Mouse (Mus musculus) gastrocnemius, postnatal 10 days (tissue): ENCODE measurements around the gene Mad2l2. TPM values are rescaled to one million over a fixed set of nuclear protein-coding genes. Genes with fewer than 3 reads are reported as not detected.

Source experiments
- DNase-seq: peaks from one replicate; pipeline ENCODE4 v3.0.0; 2021; ENCODE audit warnings: mixed read lengths
- total RNA-seq, 2 experiments: library from RNA; stranded (reverse); gene quantifications; 2 replicates each; pipeline ENCODE4 v1.2.3; 2021

The Mad2l2 gene
- total RNA-seq, 2 experiments from 2014 or later, result 11.9 to 14.3 TPM

GRCm38 (mm10) chr4:148143721-148144120, 13.5 kb downstream of the Mad2l2 start:
- no peak for DNase-seq

GRCm38 (mm10) chr4:148147714-148148113, 17.5 kb downstream of the Mad2l2 start:
- DNase-seq, result no peak

GRCm38 (mm10) chr4:148149540-148149939, 19.4 kb downstream of the Mad2l2 start:
- no peak for DNase-seq

DNA sequence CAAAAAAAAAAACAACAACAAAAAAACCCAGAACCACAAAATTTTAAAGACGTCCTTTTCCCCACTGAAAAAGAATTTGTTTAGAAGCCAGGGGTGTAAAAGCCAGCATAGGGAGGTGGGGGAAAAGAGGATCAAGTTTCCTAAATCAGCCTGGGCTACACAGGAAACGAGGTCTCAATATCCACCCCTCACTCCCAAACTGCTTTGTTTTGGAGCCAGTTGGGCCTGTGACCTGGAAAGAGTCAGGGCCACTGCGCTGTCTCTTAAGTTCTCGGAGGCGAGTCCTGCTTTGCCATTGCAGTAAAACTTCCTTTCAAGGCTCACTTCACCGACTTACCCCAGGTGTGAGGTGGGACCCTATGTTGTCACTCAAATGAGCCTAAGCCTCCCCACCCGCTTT, 20.1 kb downstream of the Mad2l2 start:
- no peak for DNase-seq

GRCm38 (mm10) chr4:148150953-148151266, 20.7 kb downstream of the Mad2l2 start:
- DNase-seq, result no peak

- peak; percentile 82 for DNase-seq
Observed at GRCm38 (mm10) chr4:148151267-148152168, 21.3 kb downstream of the Mad2l2 start, which contains the start of gene Fbxo6. Gene Fbxo6, minus strand, starts transcription at chr4:148152140.

DNA sequence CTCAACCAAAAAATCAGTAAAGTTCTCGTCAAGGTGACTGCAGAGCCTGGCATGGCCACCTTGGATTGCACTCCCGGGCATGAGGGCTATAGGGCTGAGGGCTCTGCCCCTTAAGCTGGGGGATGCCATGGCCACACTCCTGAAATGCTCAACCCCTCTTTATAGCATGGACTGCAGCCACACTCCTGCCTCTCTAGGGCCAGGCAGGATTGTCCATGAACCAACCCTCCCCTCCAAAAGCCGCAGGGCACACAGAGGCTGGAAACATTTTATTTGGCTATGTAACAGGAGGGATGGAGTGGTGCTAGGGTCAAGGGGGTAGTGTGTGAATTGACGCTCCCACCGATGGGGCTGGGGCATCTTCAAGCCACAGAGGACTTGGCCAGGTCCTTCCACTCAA, 22.4 kb downstream of the Mad2l2 start:
- no peak for DNase-seq

GRCm38 (mm10) chr4:148154006-148154405, 23.8 kb downstream of the Mad2l2 start:
- DNase-seq, result no peak

GRCm38 (mm10) chr4:148154982-148155381, 24.8 kb downstream of the Mad2l2 start:
- no peak for DNase-seq

GRCm38 (mm10) chr4:148158436-148159348, 28.5 kb downstream of the Mad2l2 start:
- no peak for DNase-seq

GRCm38 (mm10) chr4:148159544-148160435, 29.6 kb downstream of the Mad2l2 start:
- peak; percentile 76 for DNase-seq

- DNase-seq, result no peak
Observed at GRCm38 (mm10) chr4:148160436-148161390, 30.5 kb downstream of the Mad2l2 start, which contains the start of the genes Fbxo44 and Fbxo2. Gene Fbxo44, minus strand, starts transcription at chr4:148160482. Gene Fbxo2, plus strand, starts transcription at chr4:148160621.

GRCm38 (mm10) chr4:148164002-148164439, 33.8 kb downstream of the Mad2l2 start:
- peak; percentile 64 for DNase-seq

DNA sequence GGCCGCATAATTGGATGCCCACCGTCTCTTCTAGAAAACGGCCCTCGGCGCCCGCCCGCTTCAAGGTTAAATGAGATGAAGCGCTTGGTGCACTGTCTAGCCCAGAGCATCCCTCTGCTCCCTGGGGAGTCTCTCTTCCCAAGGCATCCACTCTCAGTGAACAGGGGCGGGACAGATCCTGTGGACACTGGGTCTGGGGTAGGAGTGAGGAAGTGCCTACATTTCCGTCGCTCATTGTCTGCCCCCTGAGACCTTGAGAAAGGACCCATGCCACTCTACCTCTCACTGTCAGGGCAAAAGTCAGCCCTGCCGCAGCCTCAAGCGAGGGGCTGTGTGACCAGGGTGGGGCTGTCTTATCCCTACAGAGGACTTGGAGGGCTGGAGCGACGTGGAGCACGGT, 34.3 kb downstream of the Mad2l2 start:
- DNase-seq, result no peak

GRCm38 (mm10) chr4:148165551-148165950, 35.4 kb downstream of the Mad2l2 start:
- no peak for DNase-seq

- no peak for DNase-seq
Observed at GRCm38 (mm10) chr4:148166431-148166830, 36.2 kb downstream of the Mad2l2 start.

DNA sequence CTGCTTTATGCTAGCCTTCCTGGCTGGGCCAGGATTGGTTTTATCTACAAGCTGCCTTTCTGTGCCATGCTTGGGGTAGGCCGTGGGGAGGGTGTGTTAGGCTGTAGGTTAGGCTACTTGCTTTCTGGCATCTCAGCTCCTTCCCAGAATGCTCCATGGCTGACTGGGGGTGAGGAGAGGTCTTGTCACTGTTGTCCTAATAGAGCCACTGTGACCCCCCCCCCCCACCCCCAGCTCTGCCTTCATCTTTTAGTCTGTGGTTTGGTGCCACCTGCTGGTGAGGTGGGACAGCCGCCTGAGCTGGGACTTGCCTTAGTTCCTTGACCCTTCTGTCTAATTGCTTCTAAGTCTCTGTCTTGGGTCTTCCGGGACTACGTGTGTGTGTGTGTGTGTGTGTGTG, 36.8 kb downstream of the Mad2l2 start:
- DNase-seq, result peak; percentile 74

DNA sequence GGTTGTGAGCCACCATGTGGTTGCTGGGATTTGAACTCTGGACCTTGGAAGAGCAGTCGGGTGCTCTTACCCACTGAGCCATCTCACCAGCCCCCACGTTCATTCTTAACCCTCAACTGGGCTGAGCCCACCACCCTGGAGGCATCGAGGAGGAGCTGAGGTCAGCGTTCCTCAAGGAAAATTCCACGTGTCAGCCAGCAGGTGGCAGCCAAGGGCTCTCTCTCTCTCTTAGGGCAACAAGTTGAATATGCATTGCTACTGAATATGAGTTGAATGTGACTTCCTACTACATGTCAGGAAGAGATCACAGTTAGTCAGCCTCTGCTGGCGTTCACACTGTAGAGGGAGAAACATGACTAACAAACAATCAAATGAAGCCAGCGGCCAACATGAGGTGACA, 38.1 kb downstream of the Mad2l2 start:
- DNase-seq, result peak; percentile 68

DNA sequence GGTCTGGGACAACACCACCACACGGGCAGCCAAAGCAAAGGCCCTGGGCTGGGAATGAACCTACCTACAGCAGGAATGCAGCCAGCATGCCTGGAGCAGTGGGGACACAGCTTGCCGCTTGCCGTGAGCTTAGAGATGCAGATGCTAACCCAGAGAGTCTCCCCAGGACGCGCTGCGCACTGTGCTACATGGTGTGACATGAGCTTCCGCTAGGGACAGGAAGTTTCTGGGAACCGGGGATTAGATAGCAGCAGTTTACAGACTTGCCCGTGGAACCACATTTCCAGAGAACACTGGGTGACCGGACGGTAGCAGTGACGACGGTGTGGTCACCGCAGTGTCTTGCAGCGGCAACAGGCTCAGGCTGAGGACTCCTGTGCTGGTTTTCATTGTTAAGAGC, 39.4 kb downstream of the Mad2l2 start:
- DNase-seq, result no peak

DNA sequence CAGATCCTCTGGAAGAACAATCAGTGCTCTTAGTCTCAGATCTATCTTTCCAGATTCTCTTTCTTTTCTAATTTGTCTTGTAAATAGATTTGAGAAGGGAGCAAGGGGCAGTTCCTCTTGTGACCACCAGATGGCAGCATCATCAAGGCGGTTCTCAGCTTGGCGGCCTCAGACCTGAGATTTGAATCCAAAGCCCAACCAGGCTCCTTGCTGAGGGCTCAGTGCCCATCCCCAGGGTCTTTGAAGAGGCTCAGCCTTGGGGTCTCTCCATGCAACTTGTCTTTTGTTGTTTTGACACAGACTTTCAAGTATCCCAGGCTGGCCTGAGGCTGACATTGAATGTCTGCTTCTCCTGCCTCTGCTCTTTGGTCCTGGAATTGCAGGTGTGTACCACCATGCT, 40.7 kb downstream of the Mad2l2 start:
- peak; percentile 52 for DNase-seq

DNA sequence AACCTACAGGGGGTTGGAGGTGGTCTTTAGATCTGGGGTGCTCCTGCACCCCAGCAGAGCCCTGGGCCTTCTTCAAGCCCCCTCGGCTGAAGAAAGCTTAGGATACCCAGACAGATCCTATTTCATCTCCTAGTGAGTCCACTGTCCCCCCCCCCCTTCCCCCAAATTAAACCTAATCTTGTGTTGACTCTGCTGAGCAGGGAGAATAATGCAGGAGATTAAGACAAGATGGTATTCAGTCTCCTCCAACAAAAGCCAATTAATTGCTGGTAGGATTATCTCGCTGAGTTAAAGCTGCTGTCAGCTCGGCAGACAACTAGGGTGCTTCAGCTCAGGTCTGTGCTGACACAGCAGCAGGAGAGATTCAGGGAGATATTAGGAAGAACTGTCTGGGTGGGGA, 41.1 kb downstream of the Mad2l2 start:
- no peak for DNase-seq
